Mouse (Mus musculus) E14TG2a.4 (cell line): ENCODE results near the gene Lingo2.
"Not testable (repeated sequence)": the region's sequence is repeated elsewhere in the genome, so short reads cannot be mapped to it uniquely, and the experiment has no call there.

ENCODE experiments used
- H3K27me3 ChIP-seq: 2 replicates; pipeline ENCODE4 v1.6.1; 2014; ENCODE audit warnings: low read length, control low read depth; ENCODE audit not compliant: insufficient read depth
- H3K36me3 ChIP-seq: 2 replicates; pipeline ENCODE4 v1.6.1; 2014; ENCODE audit warnings: low read length, control low read depth; ENCODE audit not compliant: insufficient read depth
- H3K4me1 ChIP-seq: replicated peaks from 2 replicates; pipeline ENCODE4 v1.6.1; 2014; ENCODE audit warnings: low read depth, low read length, control low read depth
- H3K4me3 ChIP-seq: replicated peaks from 2 replicates; pipeline ENCODE4 v1.5.1; 2014; ENCODE audit warnings: mild to moderate bottlenecking, low read length
- H3K9me3 ChIP-seq: 2 replicates; pipeline ENCODE4 v1.6.1; 2014; ENCODE audit warnings: low read length, control low read depth
- CTCF ChIP-seq: conservative IDR thresholded peaks from 2 replicates; pipeline ENCODE4 v1.5.1; 2014; ENCODE audit warnings: low read length
- NANOG ChIP-seq: IDR thresholded peaks from 2 replicates; pipeline ENCODE4 v1.6.1; 2014; ENCODE audit warnings: borderline replicate concordance, low read length, mixed read lengths
- POU5F1 ChIP-seq: IDR thresholded peaks from 2 replicates; pipeline ENCODE4 v1.6.1; 2014; ENCODE audit warnings: low read length, borderline replicate concordance

Lingo2 gene

DNA sequence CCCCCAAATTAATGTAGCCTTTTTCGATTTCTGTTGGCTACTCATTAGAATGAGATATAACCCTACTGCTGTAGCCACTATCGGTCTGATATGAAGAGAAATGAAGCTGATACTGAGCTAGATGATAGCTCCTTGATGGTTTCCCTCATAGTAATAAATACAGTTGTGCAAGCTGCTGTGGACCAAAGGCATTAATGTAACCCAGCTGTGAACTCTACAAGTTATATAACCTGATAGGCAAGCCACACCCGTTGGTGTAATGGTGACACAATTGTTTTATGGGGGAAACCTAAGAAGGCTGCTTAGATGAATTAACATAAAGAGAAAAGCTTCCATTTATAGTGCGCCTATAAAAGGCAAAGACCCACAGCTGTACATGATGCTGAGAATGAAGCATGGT lies 856.1 kb downstream of the Lingo2 start:
- no peak overlapping the region for H3K4me3 ChIP-seq
- H3K27me3 ChIP-seq: no peaks in the 10 kb centered on the region
- no peaks in the 10 kb centered on the region for H3K36me3 ChIP-seq
- TF ChIP-seq CTCF (no peak), POU5F1 (no peak), NANOG (no peak)
- H3K9me3 ChIP-seq: no peaks in the 10 kb centered on the region
- H3K4me1 ChIP-seq: no peaks in the 10 kb centered on the region

DNA sequence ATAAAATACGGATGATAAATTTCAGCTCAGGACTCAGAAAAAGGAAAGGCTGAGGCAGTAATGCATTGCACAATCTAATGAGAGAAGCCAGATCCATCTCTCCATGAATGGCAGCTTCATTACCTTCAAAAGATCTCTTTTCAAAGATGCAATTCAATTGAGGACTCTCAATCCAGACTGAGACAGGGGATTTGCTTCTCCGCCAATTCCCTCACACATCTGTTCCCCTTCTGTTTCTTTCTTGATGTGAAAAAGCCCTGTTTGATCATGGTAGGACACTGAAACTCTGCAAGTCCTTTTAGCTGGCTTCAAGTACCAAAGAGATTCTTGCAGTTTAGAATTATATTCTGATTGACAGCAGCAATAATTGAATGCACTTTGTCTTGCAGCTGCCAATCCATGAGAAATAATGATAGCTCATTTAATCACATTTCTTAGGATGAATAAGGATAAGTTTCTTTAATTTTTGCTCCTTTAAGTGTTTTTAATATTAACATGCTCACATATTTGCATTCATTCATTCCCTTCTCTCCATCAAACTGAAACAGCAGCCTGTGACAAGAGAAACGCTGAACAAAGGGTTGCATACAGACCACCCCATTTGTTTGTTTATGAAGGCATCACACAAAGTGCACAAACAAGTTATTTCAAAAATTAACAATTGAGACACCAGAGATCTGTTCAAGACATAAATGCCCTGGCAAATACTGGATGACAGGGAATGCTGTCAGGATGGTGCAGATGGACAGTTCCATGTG lies 870.3 kb downstream of the Lingo2 start:
- TF ChIP-seq POU5F1 (no peak), NANOG (no peak), CTCF (no peak)
- H3K27me3 ChIP-seq: no peaks in the 10 kb centered on the region
- H3K4me1 ChIP-seq: no peaks in the 10 kb centered on the region
- no peaks in the 10 kb centered on the region for H3K9me3 ChIP-seq
- no peak overlapping the region for H3K4me3 ChIP-seq
- no peaks in the 10 kb centered on the region for H3K36me3 ChIP-seq

DNA sequence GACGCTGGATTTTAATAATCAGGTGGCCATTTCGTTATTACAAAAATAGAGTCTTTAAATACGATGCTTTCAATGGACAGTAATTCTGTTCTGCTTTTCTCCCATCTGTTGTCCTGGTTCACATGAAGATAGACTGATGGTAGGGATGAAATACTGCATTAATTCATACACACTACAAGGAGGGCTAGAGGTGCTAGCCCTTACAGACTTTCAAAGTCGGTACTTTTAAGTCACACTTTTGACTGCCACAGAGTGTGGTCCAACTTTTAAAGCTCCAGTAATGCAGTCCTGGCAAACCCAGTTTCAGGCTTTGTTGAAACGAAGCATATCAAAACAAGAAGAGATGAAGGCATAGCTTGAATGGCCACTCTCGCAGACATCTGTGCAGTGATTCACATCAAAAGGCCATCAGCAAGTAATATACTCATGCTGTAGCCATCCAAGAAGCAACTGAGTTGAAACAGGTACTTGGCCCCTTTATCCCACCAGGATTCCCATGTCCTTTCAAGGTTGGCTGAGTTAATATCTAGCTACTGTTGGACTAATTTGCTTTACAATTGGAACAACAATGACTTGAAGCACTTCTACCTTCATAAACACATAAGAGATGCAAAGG lies 872.5 kb downstream of the Lingo2 start:
- no peaks in the 10 kb centered on the region for H3K36me3 ChIP-seq
- H3K4me3 ChIP-seq: no peak overlapping the region
- no peak for TF ChIP-seq NANOG
- TF ChIP-seq CTCF: no peak
- TF ChIP-seq POU5F1: no peak
- no peaks in the 10 kb centered on the region for H3K9me3 ChIP-seq
- no peaks in the 10 kb centered on the region for H3K27me3 ChIP-seq
- no peaks in the 10 kb centered on the region for H3K4me1 ChIP-seq

DNA sequence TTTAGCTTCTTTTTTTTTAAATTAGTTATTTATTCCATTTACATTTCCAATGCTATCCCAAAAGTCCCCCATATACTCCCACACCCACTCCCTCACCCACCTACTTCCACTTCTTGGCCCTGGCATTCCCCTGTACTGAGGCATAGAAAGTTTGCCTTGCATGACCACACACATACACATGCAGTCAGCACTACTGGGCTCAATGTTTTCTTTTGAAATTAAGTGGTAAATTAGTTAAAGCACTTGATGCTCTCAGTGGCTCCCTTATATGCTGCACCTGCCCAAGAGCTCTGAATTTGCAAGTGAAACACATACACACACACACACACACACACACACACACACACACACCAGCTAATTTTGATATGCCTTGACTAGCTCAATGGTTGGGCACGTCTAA lies 886.8 kb downstream of the Lingo2 start:
- not testable (repeated sequence) for H3K36me3 ChIP-seq, H3K27me3 ChIP-seq, H3K4me3 ChIP-seq, H3K9me3 ChIP-seq, H3K4me1 ChIP-seq

DNA sequence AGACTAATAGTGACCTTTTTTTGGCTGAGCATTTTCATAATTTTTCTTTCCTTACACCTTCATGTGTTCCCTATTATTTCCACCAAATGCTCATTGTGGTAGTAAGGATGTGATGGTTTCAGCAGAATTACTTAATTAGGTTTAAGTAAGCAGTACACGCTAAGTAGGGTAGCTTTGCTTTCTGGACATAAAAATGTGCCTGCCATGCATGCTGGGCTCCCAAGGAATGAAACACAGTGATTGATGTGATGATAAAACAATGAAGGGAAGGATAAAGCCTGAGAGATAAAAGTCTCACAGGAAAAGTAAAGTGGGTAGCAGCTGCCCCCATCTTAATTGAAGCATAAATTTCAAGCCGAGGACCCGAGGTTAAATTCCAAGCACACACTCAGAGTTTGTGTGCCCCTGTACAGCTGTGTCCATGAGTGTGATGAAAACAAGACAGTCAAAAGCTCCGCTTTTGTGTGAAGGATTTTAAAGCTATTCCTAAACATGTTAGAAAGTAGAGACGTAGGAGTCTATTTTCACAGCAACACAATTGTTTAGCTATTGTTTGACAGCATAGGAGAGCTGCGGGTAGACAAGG lies 898.7 kb downstream of the Lingo2 start:
- TF ChIP-seq CTCF: no peak
- no peak for TF ChIP-seq POU5F1
- TF ChIP-seq NANOG: no peak
- no peaks in the 10 kb centered on the region for H3K9me3 ChIP-seq

DNA sequence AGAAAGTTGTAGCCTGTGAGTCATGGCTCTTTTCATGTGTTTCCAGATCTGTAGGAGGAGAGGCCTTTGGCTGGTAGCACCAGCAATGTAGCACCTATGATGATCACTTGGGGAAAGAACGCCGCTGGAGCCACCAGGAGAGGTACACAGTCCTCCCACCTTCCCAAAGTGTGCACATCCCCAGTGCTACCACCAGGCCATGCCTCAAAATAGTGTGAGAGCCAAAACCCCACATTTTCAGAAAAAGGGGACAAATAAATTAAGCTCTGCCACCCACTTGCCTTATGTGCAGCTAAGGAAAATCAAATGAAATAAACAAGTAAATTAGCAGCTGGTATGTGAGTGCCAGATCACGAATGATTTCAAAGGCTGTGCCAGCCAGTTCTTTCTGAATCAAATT lies 911.2 kb downstream of the Lingo2 start:
- no peak overlapping the region for H3K4me3 ChIP-seq
- no peaks in the 10 kb centered on the region for H3K36me3 ChIP-seq
- no peak for TF ChIP-seq POU5F1
- TF ChIP-seq NANOG: no peak
- no peak for TF ChIP-seq CTCF
- H3K4me1 ChIP-seq: no peaks in the 10 kb centered on the region
- H3K27me3 ChIP-seq: no peaks in the 10 kb centered on the region
- H3K9me3 ChIP-seq: no peaks in the 10 kb centered on the region

More for the DNA sequence above, 898.7 kb downstream of the Lingo2 start:
- Histone ChIP-seq H3K27me3 (no peaks in the 10 kb centered on the region), H3K36me3 (no peaks in the 10 kb centered on the region), H3K4me1 (no peaks in the 10 kb centered on the region), H3K4me3 (no peak overlapping the region)

DNA sequence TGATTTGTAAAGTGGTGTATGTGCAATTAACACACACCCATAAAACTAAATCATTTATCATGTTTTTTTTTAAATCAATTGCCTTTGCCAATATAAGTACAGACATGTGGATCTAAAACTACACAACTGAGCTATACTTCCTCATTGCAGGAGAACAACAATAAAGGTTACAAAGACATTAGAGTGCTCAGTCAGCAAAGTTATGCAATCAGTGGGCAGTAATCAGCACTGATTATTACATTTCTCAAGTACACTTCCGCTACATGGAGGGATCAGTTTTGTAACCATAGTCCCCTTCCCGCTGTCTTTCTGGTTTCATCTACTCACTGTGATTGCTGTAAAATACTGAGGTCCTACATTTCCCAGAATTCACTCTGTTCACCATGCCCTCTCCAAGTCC lies 912.8 kb downstream of the Lingo2 start:
- no peak overlapping the region for H3K4me3 ChIP-seq
- H3K9me3 ChIP-seq: no peaks in the 10 kb centered on the region
- no peak for TF ChIP-seq NANOG
- no peak for TF ChIP-seq CTCF
- no peak for TF ChIP-seq POU5F1

DNA sequence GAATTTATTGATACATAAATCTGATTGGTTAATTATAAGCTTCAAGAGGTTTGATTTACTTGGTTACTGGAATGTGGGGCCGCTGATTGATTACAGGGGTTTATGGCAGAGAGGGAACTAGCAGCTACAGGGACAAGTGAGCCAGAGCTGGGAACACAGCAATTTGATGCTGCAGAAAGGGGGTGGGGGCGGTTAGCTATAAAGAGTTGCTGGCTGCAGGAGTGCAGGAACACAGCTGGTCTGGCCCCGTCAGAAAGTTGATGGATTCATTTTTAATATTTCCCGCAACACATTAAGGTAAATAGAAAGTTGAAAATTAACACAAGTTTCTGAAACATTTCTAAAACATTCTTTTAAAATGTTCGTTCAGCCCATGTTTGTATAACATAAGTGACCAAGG lies 919.5 kb downstream of the Lingo2 start:
- Histone ChIP-seq H3K9me3 (no peaks in the 10 kb centered on the region), H3K27me3 (no peaks in the 10 kb centered on the region), H3K4me3 (no peak overlapping the region), H3K36me3 (no peaks in the 10 kb centered on the region), H3K4me1 (no peaks in the 10 kb centered on the region)
- TF ChIP-seq NANOG (no peak), POU5F1 (no peak), CTCF (no peak)

More for the DNA sequence above, 912.8 kb downstream of the Lingo2 start:
- no peaks in the 10 kb centered on the region for H3K27me3 ChIP-seq
- H3K36me3 ChIP-seq: no peaks in the 10 kb centered on the region
- no peaks in the 10 kb centered on the region for H3K4me1 ChIP-seq
